Mouse (Mus musculus): ENCODE results near the gene Olfr520. TPM values are rescaled to one million over a fixed set of nuclear protein-coding genes. Genes with fewer than 3 reads are reported as not detected.

Gene Olfr520
- polyA plus RNA-seq, 1 experiment from 2014 or later, result not detected

GRCm38 (mm10) chr7:99698576-99698975, 31.5 kb upstream of the Olfr520 start:
- no peak overlapping the region for H3K4me3 ChIP-seq (replicated peaks; ENCODE audit: low read depth, low read length)
- H3K4me1 ChIP-seq (ENCODE audit: control insufficient read depth, insufficient read depth, low read length), result no peaks in the 10 kb centered on the region
- no peak overlapping the region for H3K4me2 ChIP-seq (ENCODE audit: low read length)
- H3K9me3 ChIP-seq (ENCODE audit: control insufficient read depth, low read length), result no peaks in the 10 kb centered on the region
- H3K36me3 ChIP-seq (ENCODE audit: control insufficient read depth, insufficient read depth, low read length), result no peaks in the 10 kb centered on the region
- no peaks in the 10 kb centered on the region for H3K27me3 ChIP-seq (ENCODE audit: control insufficient read depth, insufficient read depth, low read length)
- no peak overlapping the region for H3K9ac ChIP-seq (replicated peaks; ENCODE audit: low read length)
- no peak for ATAC-seq (ENCODE audit: low FRiP score, low TSS enrichment)
- peak overlapping the region; percentile 9; the same call in 1 of the 2 replicates for H3K27ac ChIP-seq (replicated peaks; ENCODE audit: low read depth, low read length)
- no peak for DNase-seq
- WGBS, result 84% methylated on average over 3 of the region's 3 CpGs

- Histone ChIP-seq H3K9me3 (ENCODE audit: control insufficient read depth, low read length) (no peaks in the 10 kb centered on the region), H3K4me2 (ENCODE audit: low read length) (no peak overlapping the region), H3K4me1 (ENCODE audit: control insufficient read depth, insufficient read depth, low read length) (no peaks in the 10 kb centered on the region), H3K36me3 (ENCODE audit: control insufficient read depth, insufficient read depth, low read length) (no peaks in the 10 kb centered on the region), H3K27me3 (ENCODE audit: control insufficient read depth, insufficient read depth, low read length) (no peaks in the 10 kb centered on the region), H3K4me3 (replicated peaks; ENCODE audit: low read depth, low read length) (no peak overlapping the region), H3K9ac (replicated peaks; ENCODE audit: low read length) (no peak overlapping the region), H3K27ac (replicated peaks; ENCODE audit: low read depth, low read length) (no peak overlapping the region)
- DNase-seq, result no peak
- WGBS, result 66% methylated on average over 3 of the region's 3 CpGs
- no peak for ATAC-seq (ENCODE audit: low FRiP score, low TSS enrichment)
These were observed 31.0 kb upstream of the Olfr520 start for GRCm38 (mm10) chr7:99699106-99699505.

- H3K4me3 ChIP-seq (replicated peaks; ENCODE audit: low read depth, low read length), result no peak overlapping the region
- H3K27ac ChIP-seq (replicated peaks; ENCODE audit: low read depth, low read length), result no peak overlapping the region
- no peaks in the 10 kb centered on the region for H3K36me3 ChIP-seq (ENCODE audit: control insufficient read depth, insufficient read depth, low read length)
- DNase-seq (peak; percentile 31), ATAC-seq (ENCODE audit: low FRiP score, low TSS enrichment) (no peak)
- WGBS, result 81% methylated on average over 3 of the region's 3 CpGs
- no peak overlapping the region for H3K9ac ChIP-seq (replicated peaks; ENCODE audit: low read length)
- H3K27me3 ChIP-seq (ENCODE audit: control insufficient read depth, insufficient read depth, low read length), result no peaks in the 10 kb centered on the region
- no peaks in the 10 kb centered on the region for H3K9me3 ChIP-seq (ENCODE audit: control insufficient read depth, low read length)
- H3K4me1 ChIP-seq (ENCODE audit: control insufficient read depth, insufficient read depth, low read length), result no peaks in the 10 kb centered on the region
- no peak overlapping the region for H3K4me2 ChIP-seq (ENCODE audit: low read length)
These were observed 30.3 kb upstream of the Olfr520 start for GRCm38 (mm10) chr7:99699709-99700151.

- Histone ChIP-seq H3K4me2 (ENCODE audit: low read length) (no peak overlapping the region), H3K4me3 (replicated peaks; ENCODE audit: low read depth, low read length) (no peak overlapping the region), H3K9ac (replicated peaks; ENCODE audit: low read length) (no peak overlapping the region), H3K36me3 (ENCODE audit: control insufficient read depth, insufficient read depth, low read length) (no peaks in the 10 kb centered on the region), H3K4me1 (ENCODE audit: control insufficient read depth, insufficient read depth, low read length) (no peaks in the 10 kb centered on the region), H3K27ac (replicated peaks; ENCODE audit: low read depth, low read length) (no peak overlapping the region), H3K27me3 (ENCODE audit: control insufficient read depth, insufficient read depth, low read length) (no peaks in the 10 kb centered on the region), H3K9me3 (ENCODE audit: control insufficient read depth, low read length) (no peaks in the 10 kb centered on the region)
- ATAC-seq (ENCODE audit: low FRiP score, low TSS enrichment) (no peak), DNase-seq (no peak)
- 86% methylated on average over 4 of the region's 4 CpGs for WGBS
These were observed 29.4 kb upstream of the Olfr520 start for GRCm38 (mm10) chr7:99700641-99701040.

GRCm38 (mm10) chr7:99702201-99702600, 27.9 kb upstream of the Olfr520 start:
- DNase-seq (no peak), ATAC-seq (ENCODE audit: low FRiP score, low TSS enrichment) (no peak)
- Histone ChIP-seq H3K36me3 (ENCODE audit: control insufficient read depth, insufficient read depth, low read length) (no peaks in the 10 kb centered on the region), H3K27me3 (ENCODE audit: control insufficient read depth, insufficient read depth, low read length) (no peaks in the 10 kb centered on the region), H3K9ac (replicated peaks; ENCODE audit: low read length) (no peak overlapping the region), H3K27ac (replicated peaks; ENCODE audit: low read depth, low read length) (no peak overlapping the region), H3K4me2 (ENCODE audit: low read length) (no peak overlapping the region), H3K9me3 (ENCODE audit: control insufficient read depth, low read length) (no peaks in the 10 kb centered on the region), H3K4me3 (replicated peaks; ENCODE audit: low read depth, low read length) (no peak overlapping the region), H3K4me1 (ENCODE audit: control insufficient read depth, insufficient read depth, low read length) (0 out of 2 replicates have a peak, but pooled peaks cover 1% of the 10 kb centered on the region)
- 36% methylated on average over 6 of the region's 6 CpGs for WGBS

GRCm38 (mm10) chr7:99704736-99705519, 25.1 kb upstream of the Olfr520 start:
- no peak for ATAC-seq (ENCODE audit: low FRiP score, low TSS enrichment)
- Histone ChIP-seq H3K36me3 (ENCODE audit: control insufficient read depth, insufficient read depth, low read length) (no peaks in the 10 kb centered on the region), H3K9ac (replicated peaks; ENCODE audit: low read length) (no peak overlapping the region), H3K4me1 (ENCODE audit: control insufficient read depth, insufficient read depth, low read length) (0 out of 2 replicates have a peak, but pooled peaks cover 5% of the 10 kb centered on the region), H3K27ac (replicated peaks; ENCODE audit: low read depth, low read length) (0 out of 2 replicates have a peak overlapping the region, but pooled peaks have one; percentile 8), H3K4me2 (ENCODE audit: low read length) (no peak overlapping the region), H3K27me3 (ENCODE audit: control insufficient read depth, insufficient read depth, low read length) (no peaks in the 10 kb centered on the region), H3K4me3 (replicated peaks; ENCODE audit: low read depth, low read length) (no peak overlapping the region), H3K9me3 (ENCODE audit: control insufficient read depth, low read length) (no peaks in the 10 kb centered on the region)
- no peak for DNase-seq
- WGBS, result 78% methylated on average over 3 of the region's 3 CpGs

GRCm38 (mm10) chr7:99706341-99707037, 23.6 kb upstream of the Olfr520 start:
- H3K27me3 ChIP-seq (ENCODE audit: control insufficient read depth, insufficient read depth, low read length), result no peaks in the 10 kb centered on the region
- no peak for ATAC-seq (ENCODE audit: low FRiP score, low TSS enrichment)
- no peak overlapping the region for H3K9ac ChIP-seq (replicated peaks; ENCODE audit: low read length)
- 0 out of 2 replicates have a peak, but pooled peaks cover 5% of the 10 kb centered on the region for H3K4me1 ChIP-seq (ENCODE audit: control insufficient read depth, insufficient read depth, low read length)
- no peak overlapping the region for H3K4me2 ChIP-seq (ENCODE audit: low read length)
- no peak overlapping the region for H3K4me3 ChIP-seq (replicated peaks; ENCODE audit: low read depth, low read length)
- no peak overlapping the region for H3K27ac ChIP-seq (replicated peaks; ENCODE audit: low read depth, low read length)
- WGBS, result 73% methylated on average over 4 of the region's 4 CpGs
- DNase-seq, result no peak
- no peaks in the 10 kb centered on the region for H3K36me3 ChIP-seq (ENCODE audit: control insufficient read depth, insufficient read depth, low read length)
- no peaks in the 10 kb centered on the region for H3K9me3 ChIP-seq (ENCODE audit: control insufficient read depth, low read length)

GRCm38 (mm10) chr7:99707038-99707595, 23.0 kb upstream of the Olfr520 start:
- no peak overlapping the region for H3K4me3 ChIP-seq (replicated peaks; ENCODE audit: low read depth, low read length)

More at GRCm38 (mm10) chr7:99707038-99707595, 23.0 kb upstream of the Olfr520 start:
- Histone ChIP-seq H3K9ac (replicated peaks; ENCODE audit: low read length) (no peak overlapping the region), H3K27ac (replicated peaks; ENCODE audit: low read depth, low read length) (no peak overlapping the region), H3K4me1 (ENCODE audit: control insufficient read depth, insufficient read depth, low read length) (0 out of 2 replicates have a peak, but pooled peaks cover 5% of the 10 kb centered on the region), H3K36me3 (ENCODE audit: control insufficient read depth, insufficient read depth, low read length) (no peaks in the 10 kb centered on the region), H3K9me3 (ENCODE audit: control insufficient read depth, low read length) (no peaks in the 10 kb centered on the region), H3K27me3 (ENCODE audit: control insufficient read depth, insufficient read depth, low read length) (no peaks in the 10 kb centered on the region), H3K4me2 (ENCODE audit: low read length) (no peak overlapping the region)
- WGBS, result 55% methylated on average over 4 of the region's 4 CpGs
- no peak for ATAC-seq (ENCODE audit: low FRiP score, low TSS enrichment)
- DNase-seq, result no peak
